Mouse (Mus musculus) neural tube, embryonic 13.5 days (tissue): ENCODE results near the gene Fut4. TPM values are rescaled to one million over a fixed set of nuclear protein-coding genes. Genes with fewer than 3 reads are reported as not detected.

ENCODE experiments used
- ATAC-seq: fragments of 200-750 bp; cut with Nextera tagmentation; 2 replicates; pipeline ENCODE4 v1.8.0; 2017; ENCODE audit warnings: low read depth, mild to moderate bottlenecking, moderate TSS enrichment, moderate library complexity
- H3K27ac ChIP-seq: fragments of 300-500 bp; sonication (generic); replicated peaks from 2 replicates; pipeline ENCODE4 v1.5.1; 2015; ENCODE audit warnings: moderate library complexity, mild to moderate bottlenecking, inconsistent platforms
- H3K27me3 ChIP-seq: fragments of 300-500 bp; sonication (generic); 2 replicates; pipeline ENCODE4 v1.6.1; 2015; ENCODE audit warnings: mild to moderate bottlenecking, inconsistent platforms
- H3K36me3 ChIP-seq: fragments of 300-500 bp; sonication (generic); 2 replicates; pipeline ENCODE4 v1.6.1; 2015; ENCODE audit warnings: mild to moderate bottlenecking, inconsistent platforms
- H3K4me1 ChIP-seq: fragments of 300-500 bp; sonication (generic); replicated peaks from 2 replicates; pipeline ENCODE4 v1.6.1; 2015; ENCODE audit warnings: inconsistent platforms
- H3K4me2 ChIP-seq: fragments of 300-500 bp; sonication (generic); 2 replicates; pipeline ENCODE4 v1.6.1; 2015; ENCODE audit warnings: inconsistent platforms, mild to moderate bottlenecking, moderate library complexity
- H3K4me3 ChIP-seq: fragments of 300-500 bp; sonication (generic); 2 replicates; pipeline ENCODE4 v1.5.1; 2015; ENCODE audit warnings: mild to moderate bottlenecking, inconsistent platforms
- H3K9ac ChIP-seq: fragments of 300-500 bp; sonication (generic); 2 replicates; pipeline ENCODE4 v1.6.1; 2015; ENCODE audit warnings: moderate library complexity, mild to moderate bottlenecking, inconsistent platforms
- H3K9me3 ChIP-seq: fragments of 300-500 bp; sonication (generic); 2 replicates; pipeline ENCODE4 v1.6.1; 2016; ENCODE audit warnings: inconsistent platforms
- WGBS: fragments of 180-500 bp; shearing (Covaris S2); methylation state at CpG from one replicate; pipeline ENCODE4 v1.1.7; 2015; 5-methylcytosine and 5-hydroxymethylcytosine counted together
- polyA plus RNA-seq: library from polyadenylated mRNA; unstranded; fragments of >200 nt; fragmentation: Nextera tagmentation; extraction: Ambion mirVana; gene quantifications from 2 replicates; pipeline ENCODE4 v1.2.1, GENCODE M21; 2015

Gene Fut4
- polyA plus RNA-seq: 1.0 and 1.6 TPM in 2 replicates

- H3K9me3 ChIP-seq: no peaks in the 10 kb centered on the region
- peak; percentile 81 for ATAC-seq
- H3K4me3 ChIP-seq: peak within 1 kb of the TSS; percentile 47
- no peaks in the 10 kb centered on the region for H3K36me3 ChIP-seq
- H3K4me1 ChIP-seq: peaks cover 18% of the 10 kb centered on the region
- no peak within 1 kb of the TSS for H3K27ac ChIP-seq
- peak within 1 kb of the TSS; percentile 73 for H3K9ac ChIP-seq
- H3K27me3 ChIP-seq: peaks cover 23% of the 10 kb centered on the region
- peak within 1 kb of the TSS; percentile 81 for H3K4me2 ChIP-seq
- 1% methylated on average over 28 of the region's 28 CpGs for WGBS
Measured at GRCm38 (mm10) chr9:14752001-14752522, at the start of gene Fut4. Fut4 (minus strand) TSS chr9:14752393.

DNA sequence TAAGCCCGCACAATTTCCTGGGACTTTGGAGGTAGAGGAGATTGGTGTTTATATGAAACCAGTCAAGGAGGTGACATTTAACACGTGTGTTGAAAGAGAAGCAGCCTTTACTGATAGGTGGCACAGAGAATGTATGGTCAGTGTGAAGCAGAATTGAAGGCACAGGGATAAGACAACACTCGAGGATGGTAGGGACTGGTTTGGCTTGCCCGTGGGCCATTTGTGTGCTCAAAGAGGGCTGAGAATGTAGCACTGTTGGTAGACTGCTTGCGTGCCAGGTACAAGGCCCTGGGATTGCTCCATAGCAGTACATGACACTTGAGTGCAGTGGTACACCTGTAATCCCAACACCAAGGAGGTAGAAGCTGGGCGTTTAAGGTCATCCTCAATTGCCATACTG, 35.2 kb upstream of the Fut4 start:
- peaks cover 45% of the 10 kb centered on the region for H3K36me3 ChIP-seq
- peaks cover 12% of the 10 kb centered on the region for H3K4me1 ChIP-seq
- H3K9ac ChIP-seq: no peak overlapping the region
- 92% methylated on average over 6 of the region's 6 CpGs for WGBS
- no peaks in the 10 kb centered on the region for H3K9me3 ChIP-seq
- no peak overlapping the region for H3K4me3 ChIP-seq
- ATAC-seq: no peak
- H3K27me3 ChIP-seq: no peaks in the 10 kb centered on the region
- H3K27ac ChIP-seq: no peak overlapping the region
- no peak overlapping the region for H3K4me2 ChIP-seq

GRCm38 (mm10) chr9:14784039-14785002, 32.1 kb upstream of the Fut4 start, which contains the start of the genes Mre11a and Ankrd49:
Mre11a (plus strand) TSS chr9:14784654.
Ankrd49 (minus strand) TSS chr9:14784856.
- Histone ChIP-seq H3K4me2 (peak within 1 kb of the TSS; percentile 77), H3K27ac (peak within 1 kb of the TSS; percentile 94), H3K9me3 (no peaks in the 10 kb centered on the region), H3K27me3 (no peaks in the 10 kb centered on the region), H3K4me3 (peak within 1 kb of the TSS; percentile 61), H3K9ac (peak within 1 kb of the TSS; percentile 82), H3K4me1 (peaks cover 12% of the 10 kb centered on the region), H3K36me3 (peaks cover 43% of the 10 kb centered on the region)
- under 1% methylated on average over 62 of the region's 62 CpGs for WGBS
- peak; percentile 100 for ATAC-seq

DNA sequence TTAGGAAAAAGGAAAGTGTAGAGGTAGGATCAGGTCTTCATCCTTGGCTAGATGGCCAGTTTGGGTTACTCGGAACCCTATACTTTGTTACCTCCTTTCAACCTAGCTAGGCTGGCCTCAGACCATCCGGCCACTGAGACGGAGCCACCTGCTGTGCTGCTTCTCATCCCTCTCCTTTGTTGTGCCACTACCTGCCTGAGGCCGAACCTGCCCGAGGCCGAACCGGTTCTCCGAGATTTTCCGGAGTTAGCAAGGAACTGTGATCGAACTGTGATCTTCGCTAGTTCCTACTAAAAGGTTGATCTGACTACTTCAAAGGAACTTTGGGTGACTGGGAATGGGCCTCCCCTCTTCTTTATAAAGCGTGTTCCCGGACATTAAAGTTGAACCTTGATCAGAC, 26.1 kb upstream of the Fut4 start:
- ATAC-seq: no peak
- Histone ChIP-seq H3K4me2 (no peak overlapping the region), H3K4me3 (no peak overlapping the region), H3K27ac (no peak overlapping the region), H3K36me3 (peaks cover 24% of the 10 kb centered on the region), H3K27me3 (no peaks in the 10 kb centered on the region), H3K9me3 (no peaks in the 10 kb centered on the region), H3K4me1 (no peaks in the 10 kb centered on the region), H3K9ac (no peak overlapping the region)
- 45% methylated on average over 13 of the region's 13 CpGs for WGBS

- no peak overlapping the region for H3K27ac ChIP-seq
- H3K9ac ChIP-seq: no peak overlapping the region
- H3K4me3 ChIP-seq: no peak overlapping the region
- H3K36me3 ChIP-seq: no peaks in the 10 kb centered on the region
- H3K9me3 ChIP-seq: no peaks in the 10 kb centered on the region
- no peaks in the 10 kb centered on the region for H3K27me3 ChIP-seq
- ATAC-seq: no peak
- 54% methylated on average over 2 of the region's 2 CpGs for WGBS
- no peak overlapping the region for H3K4me2 ChIP-seq
- H3K4me1 ChIP-seq: peaks cover 23% of the 10 kb centered on the region
Measured at GRCm38 (mm10) chr9:14773813-14774212, 21.6 kb upstream of the Fut4 start.

- Histone ChIP-seq H3K4me1 (peaks cover 31% of the 10 kb centered on the region), H3K9me3 (no peaks in the 10 kb centered on the region), H3K27me3 (no peaks in the 10 kb centered on the region), H3K9ac (no peak overlapping the region), H3K4me3 (no peak overlapping the region), H3K4me2 (no peak overlapping the region), H3K27ac (no peak overlapping the region), H3K36me3 (no peaks in the 10 kb centered on the region)
- no peak for ATAC-seq
- 94% methylated on average over 2 of the region's 2 CpGs for WGBS
Measured at GRCm38 (mm10) chr9:14772074-14772473, 19.9 kb upstream of the Fut4 start.

GRCm38 (mm10) chr9:14770803-14771471, 18.7 kb upstream of the Fut4 start, which contains the start of gene 1700012B09Rik:
1700012B09Rik (minus strand) TSS chr9:14771030.
- 17% methylated on average over 23 of the region's 23 CpGs for WGBS
- H3K9ac ChIP-seq: no peak within 1 kb of the TSS
- no peaks in the 10 kb centered on the region for H3K27me3 ChIP-seq
- no peaks in the 10 kb centered on the region for H3K36me3 ChIP-seq
- H3K9me3 ChIP-seq: no peaks in the 10 kb centered on the region
- ATAC-seq: peak; percentile 41; the same call in 1 of the 2 replicates
- peaks cover 31% of the 10 kb centered on the region for H3K4me1 ChIP-seq
- no peak within 1 kb of the TSS for H3K4me3 ChIP-seq
- peak within 1 kb of the TSS; percentile 27 for H3K4me2 ChIP-seq
- H3K27ac ChIP-seq: no peak within 1 kb of the TSS

- Histone ChIP-seq H3K27me3 (no peaks in the 10 kb centered on the region), H3K9ac (no peak overlapping the region), H3K4me1 (peaks cover 31% of the 10 kb centered on the region), H3K9me3 (no peaks in the 10 kb centered on the region), H3K36me3 (no peaks in the 10 kb centered on the region), H3K27ac (no peak overlapping the region), H3K4me3 (no peak overlapping the region), H3K4me2 (no peak overlapping the region)
- WGBS: 52% methylated on average over 5 of the region's 6 CpGs
- ATAC-seq: no peak
Measured at GRCm38 (mm10) chr9:14769811-14770210, 17.6 kb upstream of the Fut4 start.

DNA sequence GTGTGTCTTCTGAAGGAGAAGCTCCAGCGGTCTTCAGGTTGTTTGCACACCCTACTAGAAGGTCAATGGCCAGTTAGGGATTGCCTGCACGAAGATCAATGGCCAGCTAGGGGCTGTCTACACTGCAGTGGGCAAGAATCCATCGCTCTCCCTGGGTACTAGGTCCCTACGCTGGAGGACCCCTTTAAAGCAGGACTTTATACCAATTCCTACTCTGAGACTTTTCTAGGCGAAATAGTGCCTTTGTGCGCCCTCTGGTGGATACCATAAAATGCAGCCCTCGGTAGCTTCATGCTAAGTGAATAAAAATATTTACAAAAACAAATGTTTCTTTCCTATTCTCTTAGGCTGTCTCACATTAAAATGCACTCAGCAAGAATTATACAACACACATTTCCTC, 12.6 kb upstream of the Fut4 start:
- no peaks in the 10 kb centered on the region for H3K27me3 ChIP-seq
- H3K36me3 ChIP-seq: no peaks in the 10 kb centered on the region
- 28% methylated on average over 7 of the region's 7 CpGs for WGBS
- H3K4me1 ChIP-seq: peaks cover 17% of the 10 kb centered on the region
- H3K27ac ChIP-seq: no peak overlapping the region
- no peak overlapping the region for H3K4me2 ChIP-seq
- no peak overlapping the region for H3K9ac ChIP-seq
- ATAC-seq: peak; percentile 19; the same call in 1 of the 2 replicates
- H3K9me3 ChIP-seq: no peaks in the 10 kb centered on the region
- no peak overlapping the region for H3K4me3 ChIP-seq

DNA sequence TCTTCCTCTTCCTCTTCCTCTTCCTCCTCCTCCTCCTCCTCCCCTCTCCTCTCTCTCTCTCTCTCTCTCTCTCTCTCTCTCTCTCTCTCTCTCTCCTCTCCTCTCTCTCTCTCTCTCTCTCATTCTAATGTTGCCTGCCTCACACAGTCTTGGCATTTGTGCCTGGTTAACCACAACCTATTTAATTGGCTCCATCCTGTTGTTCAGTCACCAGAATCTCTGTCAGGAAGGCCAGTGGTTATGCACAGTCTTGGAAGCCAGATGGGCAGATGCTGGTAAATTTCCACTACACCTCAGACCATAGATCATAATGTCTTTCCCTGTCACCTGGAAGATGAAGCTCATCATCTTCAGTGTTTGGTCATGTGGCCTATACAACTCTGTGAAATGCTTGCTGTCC, 7.1 kb upstream of the Fut4 start:
- Histone ChIP-seq H3K27ac (no peak overlapping the region), H3K4me1 (no peaks in the 10 kb centered on the region), H3K9me3 (no peaks in the 10 kb centered on the region), H3K4me2 (no peak overlapping the region), H3K36me3 (no peaks in the 10 kb centered on the region), H3K9ac (no peak overlapping the region), H3K27me3 (no peaks in the 10 kb centered on the region), H3K4me3 (no peak overlapping the region)
- ATAC-seq: no peak

DNA sequence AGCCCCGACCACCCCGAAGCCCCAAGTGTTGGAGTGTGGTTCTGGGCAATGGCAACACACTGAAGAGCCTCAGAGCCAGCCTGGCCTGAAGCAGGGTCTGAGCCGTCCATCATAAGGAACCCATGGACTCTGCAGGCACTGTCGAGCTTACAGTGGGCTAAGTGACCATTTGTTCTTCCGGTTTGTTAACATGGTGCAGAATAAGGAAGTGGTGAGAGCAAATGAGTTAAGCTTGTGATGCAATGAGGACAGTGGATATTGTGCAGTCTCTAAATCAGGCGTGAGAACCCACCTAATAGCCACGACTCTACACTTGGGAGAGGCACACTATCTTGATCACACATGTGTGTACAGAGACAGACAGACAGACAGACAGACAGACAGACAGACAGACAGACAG, 6.4 kb upstream of the Fut4 start:
- no peak overlapping the region for H3K9ac ChIP-seq
- 83% methylated on average over 7 of the region's 7 CpGs for WGBS
- H3K4me3 ChIP-seq: no peak overlapping the region
- no peak overlapping the region for H3K4me2 ChIP-seq
- H3K36me3 ChIP-seq: no peaks in the 10 kb centered on the region
- no peaks in the 10 kb centered on the region for H3K4me1 ChIP-seq
- H3K9me3 ChIP-seq: no peaks in the 10 kb centered on the region
- ATAC-seq: no peak
- no peaks in the 10 kb centered on the region for H3K27me3 ChIP-seq
- no peak overlapping the region for H3K27ac ChIP-seq

GRCm38 (mm10) chr9:14754469-14754868, 2.3 kb upstream of the Fut4 start:
- peaks cover 18% of the 10 kb centered on the region for H3K4me1 ChIP-seq
- WGBS: 92% methylated on average over 3 of the region's 3 CpGs
- no peak for ATAC-seq
- H3K36me3 ChIP-seq: no peaks in the 10 kb centered on the region
- no peak overlapping the region for H3K9ac ChIP-seq
- no peak overlapping the region for H3K4me3 ChIP-seq
- H3K27ac ChIP-seq: no peak overlapping the region
- H3K9me3 ChIP-seq: no peaks in the 10 kb centered on the region
- H3K27me3 ChIP-seq: peaks cover 21% of the 10 kb centered on the region
- no peak overlapping the region for H3K4me2 ChIP-seq
